In genomic region chr8:122702301-122702941, GRCm38 (mm10) we compare ENCODE assay signal across 12 mouse cellular contexts. TPM values are rescaled to one million over a fixed set of nuclear protein-coding genes. Genes with fewer than 3 reads are reported as not detected.
DNase-seq lines count a peak whose midpoint lies in the region; ATAC-seq lines count a peak whose summit lies in the region.
"Had no signal": no experiment of that assay in that cellular context is flagged by ENCODE, and none has a peak within 500 bp of the region (broad histone marks: within the 10 kb centered on the region; RNA-seq: fewer than 3 reads in every experiment).

No protein-coding gene starts in this region.

- H3K4me2 ChIP-seq in heart, embryonic 16.5 days (ENCODE audit: low read depth, low read length), result peak overlapping the region; percentile 12; the same call in 1 of the 2 replicates
- H3K4me2 ChIP-seq in limb, embryonic 12.5 days, result no peak overlapping the region
- H3K4me2 ChIP-seq: forebrain, embryonic 15.5 days; heart, embryonic 11.5 days; limb, embryonic 13.5 days; neural tube, embryonic 13.5 days had no signal

- no peak for DNase-seq in heart, adult 18-20 months
- DNase-seq in CD4-positive, CD25-positive, alpha-beta regulatory T cell, adult 2 months (ENCODE audit: low read depth, low spot score), result peak; percentile 24
- DNase-seq in splenic B cell, adult 2 months (ENCODE audit: low read depth, low spot score), result peak; percentile 83
- no peak for DNase-seq in layer of hippocampus, adult 8-10 months (ENCODE audit: low spot score in 2 of 2)
- DNase-seq in lung, postnatal 4 days, result no peak

- H3K9ac ChIP-seq in heart, embryonic 16.5 days (ENCODE audit: low read length), result no peak overlapping the region
- no peak overlapping the region for H3K9ac ChIP-seq in limb, embryonic 12.5 days (replicated peaks)
- H3K9ac ChIP-seq: forebrain, embryonic 15.5 days; limb, embryonic 13.5 days; neural tube, embryonic 13.5 days had no signal

- no peak overlapping the region for H3K27ac ChIP-seq in heart, embryonic 16.5 days (ENCODE audit: low read length)
- H3K27ac ChIP-seq in limb, embryonic 12.5 days, result peak overlapping the region; percentile 35; the same call in 1 of the 2 replicates
- H3K27ac ChIP-seq: forebrain, embryonic 15.5 days; limb, embryonic 13.5 days; neural tube, embryonic 13.5 days had no signal

- WGBS in heart, embryonic 16.5 days, result 45% methylated on average over 10 of the region's 10 CpGs
- 35% methylated on average over 10 of the region's 10 CpGs for WGBS in limb, embryonic 12.5 days

- H3K27me3 ChIP-seq in heart, embryonic 16.5 days (ENCODE audit: control insufficient read depth, insufficient read depth, low read length), result no peaks in the 10 kb centered on the region; the same call in 1 of the 2 replicates
- peaks cover 4% of the 10 kb centered on the region; the same call in 1 of the 2 replicates for H3K27me3 ChIP-seq in limb, embryonic 12.5 days
- no peaks in the 10 kb centered on the region for H3K27me3 ChIP-seq in splenic B cell, adult 2 months (ENCODE audit: control insufficient read depth, insufficient read depth, low read length, poor library complexity, severe bottlenecking)
- H3K27me3 ChIP-seq: neural tube, embryonic 13.5 days had no signal

- no peak overlapping the region for H3K4me3 ChIP-seq in heart, embryonic 16.5 days (ENCODE audit: low read length)
- no peak overlapping the region for H3K4me3 ChIP-seq in limb, embryonic 12.5 days (replicated peaks)
- H3K4me3 ChIP-seq: forebrain, embryonic 15.5 days; limb, embryonic 13.5 days; neural tube, embryonic 13.5 days had no signal

- 0 out of 2 replicates have a peak, but pooled peaks cover 3% of the 10 kb centered on the region for H3K4me1 ChIP-seq in heart, embryonic 16.5 days (ENCODE audit: control insufficient read depth, insufficient read depth, low read length)
- peaks cover 34% of the 10 kb centered on the region for H3K4me1 ChIP-seq in limb, embryonic 12.5 days (replicated peaks)

- no peaks in the 10 kb centered on the region for H3K9me3 ChIP-seq in heart, embryonic 16.5 days (replicated peaks; ENCODE audit: control insufficient read depth, low read length)
- no peaks in the 10 kb centered on the region for H3K9me3 ChIP-seq in limb, embryonic 12.5 days
- H3K9me3 ChIP-seq: forebrain, embryonic 15.5 days; limb, embryonic 13.5 days; neural tube, embryonic 13.5 days had no signal

- H3K36me3 ChIP-seq in heart, embryonic 16.5 days (ENCODE audit: control insufficient read depth, insufficient read depth), result no peaks in the 10 kb centered on the region
- H3K36me3 ChIP-seq in limb, embryonic 12.5 days, result no peaks in the 10 kb centered on the region
- H3K36me3 ChIP-seq in splenic B cell, adult 2 months (ENCODE audit: control insufficient read depth, insufficient read depth, low read length, poor library complexity, severe bottlenecking), result no peaks in the 10 kb centered on the region
- H3K36me3 ChIP-seq: forebrain, embryonic 15.5 days; limb, embryonic 13.5 days; neural tube, embryonic 13.5 days had no signal

- ATAC-seq in heart, embryonic 16.5 days (replicated peaks; ENCODE audit: extremely low read depth, insufficient read depth, low FRiP score), result no peak
- ATAC-seq in limb, embryonic 12.5 days (ENCODE audit: insufficient number of reproducible peaks, insufficient read depth, low FRiP score, low TSS enrichment, low read depth), result no peak
- ATAC-seq in erythroblast, adult 5-6 weeks (replicated peaks; ENCODE audit: low FRiP score, poor library complexity, severe bottlenecking), result no peak
- ATAC-seq: forebrain, embryonic 15.5 days had no signal

RNA-seq across cellular contexts. Expression of gene Cbfa2t3, which starts 3.5 kb away (rescaled TPM):
- 4.6 and 4.8 TPM in 2 replicates for polyA plus RNA-seq in heart, embryonic 16.5 days (2015; fragmentation: Nextera tagmentation; extraction: Ambion mirVana)
- total RNA-seq in heart, adult 18-20 months (2021), result 10 to 100 TPM; 18.7 to 20.4 TPM
- 2.8 and 3.3 TPM in 2 replicates for polyA plus RNA-seq in limb, embryonic 12.5 days (2016; fragmentation: Nextera tagmentation; extraction: Ambion mirVana)
- 10.9 and 13.1 TPM in 2 replicates for total RNA-seq in erythroblast, adult 5-6 weeks (2015; ENCODE audit: low replicate concordance)
- 10.9 and 13.8 TPM in 2 replicates for total RNA-seq in erythroblast, adult 5-6 weeks (2017; ENCODE audit: low replicate concordance)
- 10 to 100 TPM; 30.0 to 39.0 (median 37.0) TPM for total RNA-seq in layer of hippocampus, adult 8-10 months (2022)

Comparison
In these comparisons a context has a peak if more than half of its experiments do, and no peak if none do; other contexts are left out.
1. DNase-seq: peak in CD4-positive, CD25-positive, alpha-beta regulatory T cell, adult 2 months (single experiment) and splenic B cell, adult 2 months (single experiment); none in heart, adult 18-20 months (0 of 2), layer of hippocampus, adult 8-10 months (0 of 2) and lung, postnatal 4 days (0 of 2).